Mouse (Mus musculus) MEL (cell line): ENCODE data around the gene Zhx3. TPM values are rescaled to one million over a fixed set of nuclear protein-coding genes. Genes with fewer than 3 reads are reported as not detected.

Source experiments
- DNase-seq: peaks from one replicate; pipeline ENCODE4 v3.0.0; 2011; ENCODE audit warnings: low read depth, low spot score
- H3K27ac ChIP-seq: 2 replicates; pipeline ENCODE4 v1.5.1; 2012; ENCODE audit warnings: low read depth, mild to moderate bottlenecking, control low read depth, low read length, moderate library complexity; ENCODE audit not compliant: control insufficient read depth
- H3K27me3 ChIP-seq, 2 experiments: fragments of 150-350 bp in 1 of 2; sonication (generic) in 1 of 2; 2 replicates each; pipeline ENCODE4 v1.6.1; 2012; ENCODE audit warnings: low read length in 2 of 2, mild to moderate bottlenecking in 2 of 2, improper control_type of control experiment in 1 of 2, moderate library complexity in 1 of 2; ENCODE audit not compliant: insufficient read depth in 2 of 2, control insufficient read depth in 1 of 2
- H3K36me3 ChIP-seq, 2 experiments: 2 replicates each; pipeline ENCODE4 v1.6.1; 2012 to 2014; ENCODE audit warnings: low read length in 2 of 2, improper control_type of control experiment in 1 of 2, inconsistent platforms in 1 of 2, mild to moderate bottlenecking in 1 of 2; ENCODE audit not compliant: insufficient read depth in 2 of 2, control insufficient read depth in 1 of 2
- H3K4me1 ChIP-seq, 2 experiments: fragments of 150-350 bp in 1 of 2; sonication (generic) in 1 of 2; 2 replicates each; pipeline ENCODE4 v1.6.1; 2012; ENCODE audit warnings: low read length in 2 of 2, improper control_type of control experiment in 1 of 2, mild to moderate bottlenecking in 1 of 2; ENCODE audit not compliant: insufficient read depth in 2 of 2, control insufficient read depth in 1 of 2
- H3K4me3 ChIP-seq, 2 experiments: fragments of 150-350 bp in 1 of 2; sonication (generic) in 1 of 2; 2 replicates each; pipeline ENCODE4 v1.5.1; 2012; ENCODE audit warnings: low read depth in 2 of 2, low read length in 2 of 2, mild to moderate bottlenecking in 2 of 2, moderate library complexity in 2 of 2, control low read depth in 1 of 2, improper control_type of control experiment in 1 of 2; ENCODE audit not compliant: control insufficient read depth in 1 of 2, insufficient read depth in 1 of 2
- H3K79me2 ChIP-seq: 2 replicates; pipeline ENCODE4 v1.6.1; 2012; ENCODE audit warnings: mild to moderate bottlenecking, low read length, moderate library complexity; ENCODE audit not compliant: control insufficient read depth, poor library complexity, insufficient read depth
- H3K9ac ChIP-seq: 2 replicates; pipeline ENCODE4 v1.6.1; 2012; ENCODE audit warnings: low read depth, mild to moderate bottlenecking, control low read depth, low read length, moderate library complexity; ENCODE audit not compliant: control insufficient read depth, poor library complexity, severe bottlenecking
- H3K9me3 ChIP-seq: fragments of 150-350 bp; sonication (generic); replicated peaks from 2 replicates; pipeline ENCODE4 v1.6.1; 2012; ENCODE audit warnings: mild to moderate bottlenecking, low read length, improper control_type of control experiment, moderate library complexity; ENCODE audit not compliant: insufficient read depth
- E2F4 ChIP-seq: IDR thresholded peaks from 2 replicates; pipeline ENCODE4 v1.6.1; 2011; ENCODE audit warnings: low read depth, low read length, improper control_type of control experiment, borderline replicate concordance
- ELF1 ChIP-seq: IDR thresholded peaks from 2 replicates; pipeline ENCODE4 v1.6.1; 2014; ENCODE audit warnings: low read depth, mild to moderate bottlenecking, inconsistent platforms, low read length, improper control_type of control experiment, moderate library complexity
- EP300 ChIP-seq, 2 experiments: IDR thresholded peaks; 2 replicates each; pipeline ENCODE4 v1.6.1; 2011; ENCODE audit warnings: improper control_type of control experiment in 2 of 2, low read length in 2 of 2, low read depth in 1 of 2, mild to moderate bottlenecking in 1 of 2
- ETS1 ChIP-seq: IDR thresholded peaks from 2 replicates; pipeline ENCODE4 v1.6.1; 2012; ENCODE audit warnings: low read depth, mild to moderate bottlenecking, inconsistent platforms, low read length, improper control_type of control experiment, moderate library complexity
- GABPA ChIP-seq: IDR thresholded peaks from 2 replicates; pipeline ENCODE4 v1.6.1; 2012; ENCODE audit warnings: low read depth, mild to moderate bottlenecking, inconsistent platforms, low read length, improper control_type of control experiment, moderate library complexity
- HCFC1 ChIP-seq: IDR thresholded peaks from 2 replicates; pipeline ENCODE4 v1.6.1; 2012; ENCODE audit warnings: low read depth, mild to moderate bottlenecking, inconsistent platforms, low read length, improper control_type of control experiment, moderate library complexity
- KAT2A ChIP-seq: conservative IDR thresholded peaks from 2 replicates; pipeline ENCODE4 v1.6.1; 2012; ENCODE audit warnings: low read depth, low read length, improper control_type of control experiment, inconsistent platforms
- MYB ChIP-seq: IDR thresholded peaks from 2 replicates; pipeline ENCODE4 v1.6.1; 2011; ENCODE audit warnings: mild to moderate bottlenecking, low read depth, low read length, improper control_type of control experiment
- POLR2A ChIP-seq, 2 experiments: IDR thresholded peaks; 2 replicates each; pipeline ENCODE4 v1.6.1; 2011 to 2012; ENCODE audit warnings: low read length in 2 of 2, mild to moderate bottlenecking in 2 of 2, control low read depth in 1 of 2, improper control_type of control experiment in 1 of 2, low read depth in 1 of 2, moderate library complexity in 1 of 2; ENCODE audit not compliant: control insufficient read depth in 1 of 2, insufficient read depth in 1 of 2, poor library complexity in 1 of 2
- RCOR1 ChIP-seq: IDR thresholded peaks from 2 replicates; pipeline ENCODE4 v1.6.1; 2012; ENCODE audit warnings: low read depth, mild to moderate bottlenecking, inconsistent platforms, low read length, improper control_type of control experiment
- SIN3A ChIP-seq: IDR thresholded peaks from 2 replicates; pipeline ENCODE4 v1.6.1; 2012; ENCODE audit warnings: low read length, improper control_type of control experiment, inconsistent platforms
- SMC3 ChIP-seq: IDR thresholded peaks from 2 replicates; pipeline ENCODE4 v1.6.1; 2011; ENCODE audit warnings: low read depth, low read length, improper control_type of control experiment
- TAL1 ChIP-seq: IDR thresholded peaks from 2 replicates; pipeline ENCODE4 v1.6.1; 2012; ENCODE audit warnings: mild to moderate bottlenecking, inconsistent platforms, low read length, moderate library complexity, mixed read lengths
- UBTF ChIP-seq: IDR thresholded peaks from 2 replicates; pipeline ENCODE4 v1.6.1; 2012; ENCODE audit warnings: low read depth, mild to moderate bottlenecking, inconsistent platforms, low read length, improper control_type of control experiment, moderate library complexity, borderline replicate concordance; ENCODE audit not compliant: insufficient read depth
- ZC3H11A ChIP-seq: IDR thresholded peaks from 2 replicates; pipeline ENCODE4 v1.6.1; 2012; ENCODE audit warnings: low read depth, mild to moderate bottlenecking, inconsistent platforms, low read length, improper control_type of control experiment
- ZMIZ1 ChIP-seq: IDR thresholded peaks from 2 replicates; pipeline ENCODE4 v1.6.1; 2012; ENCODE audit warnings: low read depth, mild to moderate bottlenecking, inconsistent platforms, low read length, improper control_type of control experiment, moderate library complexity
- ZNF384 ChIP-seq: IDR thresholded peaks from 2 replicates; pipeline ENCODE4 v1.6.1; 2012; ENCODE audit warnings: low read depth, mild to moderate bottlenecking, inconsistent platforms, low read length, improper control_type of control experiment
- polyA plus RNA-seq, 2 experiments: library from polyadenylated mRNA; stranded (reverse) in 1 of 2; unstranded in 1 of 2; fragments of >175 nt in 1 of 2; fragments of >200 nt in 1 of 2; gene quantifications; 2 replicates each; pipeline versions ENCODE4 v1.2.1 to v1.2.4; 2012; ENCODE audit warnings: low replicate concordance in 2 of 2, low read depth in 1 of 2; ENCODE audit not compliant: insufficient read length in 2 of 2, insufficient read depth in 1 of 2, missing spikeins in 1 of 2
- total RNA-seq: library from RNA; depleted of rRNA; stranded (reverse); fragments of 300-350 nt; gene quantifications from 2 replicates; pipeline ENCODE4 v1.2.3, GENCODE M21; 2012

The Zhx3 gene
- total and polyA plus RNA-seq, 3 experiments, result 4.4 to 4.8 TPM; not detected in 1

DNA sequence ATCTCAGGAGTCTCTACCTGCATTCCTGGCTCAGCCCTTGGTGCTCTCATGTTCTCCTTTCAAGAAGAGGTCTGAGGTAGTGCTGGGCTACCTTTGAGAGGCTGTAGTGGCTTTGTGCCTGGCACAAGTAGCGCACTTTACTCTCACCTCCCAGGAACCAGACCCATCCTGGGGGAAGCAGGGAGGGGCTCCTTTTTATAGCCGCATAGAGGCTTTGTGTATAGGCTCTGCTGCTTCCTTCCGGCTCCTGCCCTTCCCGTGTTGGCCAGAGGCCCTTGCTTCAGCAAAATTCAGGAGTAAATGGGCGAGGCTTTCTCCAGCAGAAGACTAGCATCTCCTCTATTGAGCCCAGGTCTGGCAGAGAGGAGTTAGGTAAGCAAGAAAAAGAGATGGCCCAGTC, 134.4 kb downstream of the Zhx3 start:
- no peak for DNase-seq
- no peak overlapping the region for H3K4me3 ChIP-seq
- no peaks in the 10 kb centered on the region for H3K27me3 ChIP-seq
- peaks cover 5% of the 10 kb centered on the region; the same call in 1 of the 2 replicates for H3K79me2 ChIP-seq
- H3K4me1 ChIP-seq, result peaks cover 0 to 3% of the 10 kb centered on the region in 2 experiments; a peak in 1 of 4 replicates
- no peak overlapping the region for H3K9ac ChIP-seq
- no peaks in the 10 kb centered on the region; a peak in 1 of 4 replicates for H3K36me3 ChIP-seq
- no peaks in the 10 kb centered on the region for H3K9me3 ChIP-seq
- H3K27ac ChIP-seq, result no peak overlapping the region
- TF ChIP-seq KAT2A, result no peak
- no peak for TF ChIP-seq ZNF384
- TF ChIP-seq EP300 (IDR thresholded peaks at IDR 0.05; ENCODE audit: low read depth in 1 of 2, low read length in 2 of 2), result no peak
- no peak for TF ChIP-seq POLR2A (IDR thresholded peaks at IDR 0.05; ENCODE audit: control insufficient read depth in 1 of 2, insufficient read depth in 1 of 2, low read depth in 1 of 2, low read length in 2 of 2, poor library complexity in 1 of 2)
- TF ChIP-seq RCOR1, result no peak

DNA sequence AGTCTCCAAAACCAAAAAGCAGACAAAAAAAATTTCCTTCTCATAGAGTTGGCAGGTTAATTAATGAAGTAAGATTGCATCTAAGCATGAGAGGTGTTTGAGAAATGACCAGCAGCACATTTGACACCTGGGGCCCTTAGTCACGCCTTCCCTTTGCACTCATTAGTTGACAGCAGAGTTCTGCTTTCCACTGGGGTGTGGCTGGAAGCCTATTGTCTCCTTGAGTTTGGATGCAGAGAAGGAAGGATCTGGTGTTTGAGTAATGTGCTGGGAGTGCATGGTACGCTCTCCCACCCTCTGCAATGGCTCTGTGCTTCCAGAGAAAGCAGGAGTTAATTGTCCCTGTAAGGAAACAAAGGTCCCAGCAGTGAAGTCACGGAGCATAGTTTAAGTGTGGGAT, 136.3 kb downstream of the Zhx3 start:
- H3K4me1 ChIP-seq, result peaks cover 0 to 9% of the 10 kb centered on the region in 2 experiments; a peak in 2 of 4 replicates
- no peaks in the 10 kb centered on the region for H3K27me3 ChIP-seq
- no peak for TF ChIP-seq ETS1
- TF ChIP-seq ZC3H11A, result no peak
- TF ChIP-seq MYB, result no peak
- no peak for TF ChIP-seq TAL1
- TF ChIP-seq UBTF, result no peak
- no peak for TF ChIP-seq ZMIZ1
- no peak for TF ChIP-seq ZNF384
- TF ChIP-seq SMC3, result no peak
- TF ChIP-seq ELF1, result no peak
- no peak for TF ChIP-seq HCFC1
- no peak for DNase-seq
- no peak overlapping the region for H3K27ac ChIP-seq
- no peaks in the 10 kb centered on the region for H3K9me3 ChIP-seq
- H3K79me2 ChIP-seq, result peaks cover 16% of the 10 kb centered on the region
- H3K9ac ChIP-seq, result no peak overlapping the region
- H3K36me3 ChIP-seq, result peaks cover 0 to 3% of the 10 kb centered on the region in 2 experiments; a peak in 2 of 4 replicates
- H3K4me3 ChIP-seq, result no peak overlapping the region

DNA sequence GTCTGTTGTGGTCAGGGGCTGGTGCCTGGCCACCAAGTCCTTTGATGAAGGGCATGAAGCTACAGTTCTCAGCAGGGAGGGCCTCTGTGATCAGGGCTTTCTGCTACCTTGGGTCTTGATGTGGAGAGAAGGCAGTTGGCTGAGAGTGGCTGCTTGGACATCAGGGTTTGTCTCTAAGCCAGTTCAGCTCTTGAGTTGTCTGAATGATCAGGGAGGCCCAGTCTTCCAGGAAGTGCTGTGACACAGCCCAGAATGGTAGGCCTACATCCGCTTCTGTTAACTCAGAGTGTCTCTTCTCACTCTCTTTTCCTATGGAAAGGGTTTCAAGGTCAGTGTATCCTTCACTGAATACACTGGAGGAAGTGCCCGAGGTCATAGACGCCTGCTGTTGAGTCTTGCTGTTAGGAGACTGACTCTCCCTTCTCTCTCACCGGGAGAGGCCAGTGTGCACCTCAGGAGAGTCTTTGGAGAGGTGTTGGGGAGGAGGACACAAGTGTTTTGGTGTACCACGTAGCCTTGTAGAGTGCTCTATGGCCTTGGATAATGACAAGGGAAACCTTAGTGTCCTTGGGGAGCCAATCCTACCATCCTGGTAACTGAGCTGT, 137.0 kb downstream of the Zhx3 start:
- H3K9ac ChIP-seq, result no peak overlapping the region
- H3K27me3 ChIP-seq, result no peaks in the 10 kb centered on the region
- TF ChIP-seq ZMIZ1 (no peak), GABPA (no peak), TAL1 (no peak), SIN3A (no peak), E2F4 (no peak), ETS1 (no peak)
- peaks cover 0 to 7% of the 10 kb centered on the region in 2 experiments; a peak in 2 of 4 replicates for H3K4me1 ChIP-seq
- no peaks in the 10 kb centered on the region for H3K9me3 ChIP-seq
- H3K36me3 ChIP-seq, result peaks cover 0 to 3% of the 10 kb centered on the region in 2 experiments; a peak in 1 of 4 replicates
- H3K4me3 ChIP-seq, result no peak overlapping the region
- no peak for DNase-seq
- H3K79me2 ChIP-seq, result peaks cover 16% of the 10 kb centered on the region
- H3K27ac ChIP-seq, result no peak overlapping the region
